Mouse (Mus musculus): Measurements from ENCODE around the gene Ces2g. TPM values are rescaled to one million over a fixed set of nuclear protein-coding genes. Genes with fewer than 3 reads are reported as not detected.

Ces2g gene
- total RNA-seq, 2 experiments from 2014 or later = 0.31 to 0.53 TPM

GRCm38 (mm10) chr8:105010000-105010399, 48.5 kb downstream of the Ces2g start:
- no peak overlapping the region for H3K4me3 ChIP-seq
- DNase-seq = no peak
- no peak for TF ChIP-seq CTCF (IDR thresholded peaks at IDR 0.05)
- H3K27ac ChIP-seq = no peak overlapping the region
- intact Hi-C loops (cut with DNase I) = loop anchor here (5.0 kb wide), 1 partner anchor 218 kb away; no protein-coding TSS in a partner anchor

- intact Hi-C loops (cut with DNase I) = loop anchor here (5.0 kb wide), 1 partner anchor 219 kb away; no protein-coding TSS in a partner anchor
- peak; percentile 47 for TF ChIP-seq CTCF (IDR thresholded peaks at IDR 0.05)
- Histone ChIP-seq H3K27ac (no peak overlapping the region), H3K4me3 (no peak overlapping the region)
- DNase-seq = peak; percentile 30
These were observed 49.6 kb downstream of the Ces2g start for GRCm38 (mm10) chr8:105011136-105011535.

GRCm38 (mm10) chr8:105014391-105014790, 52.9 kb downstream of the Ces2g start:
- no peak for DNase-seq
- intact Hi-C loops (cut with DNase I) = loop anchor here (5.0 kb wide), 1 partner anchor 222 kb away; no protein-coding TSS in a partner anchor
- Histone ChIP-seq H3K4me3 (no peak overlapping the region), H3K27ac (no peak overlapping the region)
- TF ChIP-seq CTCF (IDR thresholded peaks at IDR 0.05) = no peak

Other genes with a start within 250 kb of the Ces2g start
- gene Ces2a, start 227.7 kb upstream of the Ces2g start, total RNA-seq (2021) = not detected
- gene Ces2b, start 130.1 kb upstream of the Ces2g start, total RNA-seq (2021) = under 1 TPM; 0.08 to 0.22 TPM
- under 1 TPM; 0.45 to 0.56 TPM for gene Ces2c, start 114.7 kb upstream of the Ces2g start, total RNA-seq (2021)
- gene Ces2e, start 35.5 kb upstream of the Ces2g start, total RNA-seq (2021) = not detected
- gene Ces2f, start 14.4 kb upstream of the Ces2g start, total RNA-seq (2021) = not detected
- gene Ces2h, start 39.1 kb downstream of the Ces2g start, total RNA-seq (2021) = not detected
- not detected for gene Ces3a, start 86.9 kb downstream of the Ces2g start, total RNA-seq (2021)
- gene Ces3b, start 122.0 kb downstream of the Ces2g start, total RNA-seq (2021) = not detected
- not detected for gene Ces4a, start 170.1 kb downstream of the Ces2g start, total RNA-seq (2021)
- gene Cbfb, start 209.0 kb downstream of the Ces2g start, total RNA-seq (2021) = 10 to 100 TPM; 58.9 to 76.8 TPM